Mouse (Mus musculus): ENCODE measurements around the gene Ccser1. TPM values are rescaled to one million over a fixed set of nuclear protein-coding genes. Genes with fewer than 3 reads are reported as not detected.

Ccser1 gene
- total and polyA plus RNA-seq, 2 experiments from 2014 or later = 14.9 to 48.7 TPM

- Histone ChIP-seq H3K4me3 (ENCODE audit: low read length) (no peak overlapping the region), H3K9me3 (ENCODE audit: low read length) (no peaks in the 10 kb centered on the region), H3K27ac (no peak overlapping the region), H3K4me2 (ENCODE audit: low read depth, low read length) (no peak overlapping the region), H3K9ac (replicated peaks; ENCODE audit: low read length) (no peak overlapping the region), H3K4me1 (ENCODE audit: insufficient read depth, low read length) (no peaks in the 10 kb centered on the region), H3K27me3 (ENCODE audit: insufficient read depth, low read length) (no peaks in the 10 kb centered on the region), H3K36me3 (ENCODE audit: insufficient read depth, low read length) (no peaks in the 10 kb centered on the region)
- no peak for TF ChIP-seq CTCF (IDR thresholded peaks at IDR 0.05; ENCODE audit: low read depth)
- ATAC-seq (no peak), DNase-seq (ENCODE audit: low spot score) (peak; percentile 28)
- WGBS = 53% methylated on average over 4 of the region's 4 CpGs
Measured at GRCm38 (mm10) chr6:61898238-61898637, 718.1 kb downstream of the Ccser1 start.

- Histone ChIP-seq H3K4me2 (ENCODE audit: low read depth, low read length) (no peak overlapping the region), H3K9ac (replicated peaks; ENCODE audit: low read length) (no peak overlapping the region), H3K27ac (no peak overlapping the region), H3K9me3 (ENCODE audit: low read length) (no peaks in the 10 kb centered on the region), H3K36me3 (ENCODE audit: insufficient read depth, low read length) (no peaks in the 10 kb centered on the region), H3K4me1 (ENCODE audit: insufficient read depth, low read length) (no peaks in the 10 kb centered on the region), H3K4me3 (ENCODE audit: low read length) (no peak overlapping the region), H3K27me3 (ENCODE audit: insufficient read depth, low read length) (no peaks in the 10 kb centered on the region)
- 35% methylated on average over 1 of the region's 1 CpGs for WGBS
- peak; percentile 47 for TF ChIP-seq CTCF (IDR thresholded peaks at IDR 0.05; ENCODE audit: low read depth)
- no peak for ATAC-seq
- peak; percentile 21 for DNase-seq (ENCODE audit: low spot score)
Measured at GRCm38 (mm10) chr6:61902715-61903114, 722.6 kb downstream of the Ccser1 start.

- no peak overlapping the region for H3K27ac ChIP-seq
- H3K4me1 ChIP-seq (ENCODE audit: insufficient read depth, low read length) = no peaks in the 10 kb centered on the region
- no peaks in the 10 kb centered on the region for H3K27me3 ChIP-seq (ENCODE audit: insufficient read depth, low read length)
- no peak overlapping the region for H3K4me3 ChIP-seq (ENCODE audit: low read length)
- ATAC-seq (no peak), DNase-seq (ENCODE audit: low spot score) (no peak)
- H3K9me3 ChIP-seq (ENCODE audit: low read length) = no peaks in the 10 kb centered on the region
- 91% methylated on average over 3 of the region's 3 CpGs for WGBS
- no peak overlapping the region for H3K4me2 ChIP-seq (ENCODE audit: low read depth, low read length)
- TF ChIP-seq CTCF (IDR thresholded peaks at IDR 0.05; ENCODE audit: low read depth) = no peak
- H3K36me3 ChIP-seq (ENCODE audit: insufficient read depth, low read length) = no peaks in the 10 kb centered on the region
- no peak overlapping the region for H3K9ac ChIP-seq (replicated peaks; ENCODE audit: low read length)
Measured at GRCm38 (mm10) chr6:61912896-61913295, 732.8 kb downstream of the Ccser1 start.

DNA sequence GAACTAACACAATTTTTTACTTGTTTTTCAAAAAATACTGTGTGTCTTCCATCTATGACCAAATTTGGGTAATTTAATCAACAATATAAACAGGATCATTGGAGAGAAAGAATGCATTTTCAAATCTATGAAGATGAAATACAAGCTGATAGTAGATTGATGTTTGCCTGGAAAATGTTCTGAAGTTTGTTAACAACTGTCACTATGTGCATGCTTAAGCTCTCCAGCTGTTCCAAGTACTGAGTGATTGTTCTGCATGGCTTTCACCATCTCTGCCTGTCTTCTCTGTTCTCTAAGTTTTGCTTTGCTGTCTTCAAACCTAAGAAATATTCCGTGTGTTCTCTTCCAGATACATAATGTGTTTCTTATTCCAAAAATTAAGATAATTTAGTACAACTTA, 751.5 kb downstream of the Ccser1 start:
- no peak overlapping the region for H3K9ac ChIP-seq (replicated peaks; ENCODE audit: low read length)
- DNase-seq (ENCODE audit: low spot score) (no peak), ATAC-seq (no peak)
- H3K36me3 ChIP-seq (ENCODE audit: insufficient read depth, low read length) = no peaks in the 10 kb centered on the region
- H3K9me3 ChIP-seq (ENCODE audit: low read length) = no peaks in the 10 kb centered on the region
- WGBS = 91% methylated on average over 1 of the region's 1 CpGs
- H3K4me3 ChIP-seq (ENCODE audit: low read length) = no peak overlapping the region
- no peak overlapping the region for H3K27ac ChIP-seq
- H3K4me1 ChIP-seq (ENCODE audit: insufficient read depth, low read length) = no peaks in the 10 kb centered on the region
- no peak for TF ChIP-seq CTCF (IDR thresholded peaks at IDR 0.05; ENCODE audit: low read depth)
- no peak overlapping the region for H3K4me2 ChIP-seq (ENCODE audit: low read depth, low read length)
- no peaks in the 10 kb centered on the region for H3K27me3 ChIP-seq (ENCODE audit: insufficient read depth, low read length)

GRCm38 (mm10) chr6:61936656-61937055, 756.5 kb downstream of the Ccser1 start:
- Histone ChIP-seq H3K4me1 (ENCODE audit: insufficient read depth, low read length) (no peaks in the 10 kb centered on the region), H3K4me3 (ENCODE audit: low read length) (no peak overlapping the region), H3K27ac (no peak overlapping the region), H3K36me3 (ENCODE audit: insufficient read depth, low read length) (no peaks in the 10 kb centered on the region), H3K9ac (replicated peaks; ENCODE audit: low read length) (no peak overlapping the region), H3K4me2 (ENCODE audit: low read depth, low read length) (no peak overlapping the region), H3K27me3 (ENCODE audit: insufficient read depth, low read length) (no peaks in the 10 kb centered on the region), H3K9me3 (ENCODE audit: low read length) (no peaks in the 10 kb centered on the region)
- ATAC-seq = no peak
- no peak for DNase-seq (ENCODE audit: low spot score)
- WGBS = 93% methylated on average over 1 of the region's 1 CpGs
- TF ChIP-seq CTCF (IDR thresholded peaks at IDR 0.05; ENCODE audit: low read depth) = no peak

GRCm38 (mm10) chr6:61939236-61939635, 759.1 kb downstream of the Ccser1 start:
- no peak for TF ChIP-seq CTCF (IDR thresholded peaks at IDR 0.05; ENCODE audit: low read depth)
- Histone ChIP-seq H3K36me3 (ENCODE audit: insufficient read depth, low read length) (no peaks in the 10 kb centered on the region), H3K4me2 (ENCODE audit: low read depth, low read length) (no peak overlapping the region), H3K4me3 (ENCODE audit: low read length) (no peak overlapping the region), H3K4me1 (ENCODE audit: insufficient read depth, low read length) (no peaks in the 10 kb centered on the region), H3K27ac (no peak overlapping the region), H3K27me3 (ENCODE audit: insufficient read depth, low read length) (no peaks in the 10 kb centered on the region), H3K9ac (replicated peaks; ENCODE audit: low read length) (no peak overlapping the region), H3K9me3 (ENCODE audit: low read length) (no peaks in the 10 kb centered on the region)
- WGBS = 83% methylated on average over 1 of the region's 1 CpGs
- DNase-seq (ENCODE audit: low spot score) (no peak), ATAC-seq (no peak)

DNA sequence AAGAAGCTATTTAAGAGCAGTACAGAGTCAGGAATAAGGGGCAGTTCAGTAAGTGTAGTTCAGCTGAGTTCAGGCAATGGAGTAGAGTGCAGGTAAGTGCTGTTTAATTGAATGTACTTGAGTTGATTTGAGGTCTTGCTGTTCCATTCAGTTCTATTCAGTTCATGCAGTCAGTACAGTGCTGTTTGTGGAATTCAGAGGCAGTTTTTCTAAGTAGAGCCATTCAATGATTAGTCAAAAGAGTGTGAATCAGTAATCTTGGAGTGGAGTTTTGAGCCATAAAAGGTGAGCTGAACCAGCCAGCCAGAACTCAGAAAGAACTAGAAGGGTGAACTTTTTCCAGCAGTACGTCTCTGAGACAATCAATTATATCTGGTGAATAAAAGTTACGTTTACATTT, 773.6 kb downstream of the Ccser1 start:
- 99% methylated on average over 2 of the region's 2 CpGs for WGBS
- no peak for ATAC-seq
- no peak overlapping the region for H3K4me3 ChIP-seq (ENCODE audit: low read length)
- no peak for TF ChIP-seq CTCF (IDR thresholded peaks at IDR 0.05; ENCODE audit: low read depth)
- H3K9ac ChIP-seq (replicated peaks; ENCODE audit: low read length) = no peak overlapping the region
- H3K4me1 ChIP-seq (ENCODE audit: insufficient read depth, low read length) = no peaks in the 10 kb centered on the region
- no peaks in the 10 kb centered on the region for H3K9me3 ChIP-seq (ENCODE audit: low read length)
- no peaks in the 10 kb centered on the region for H3K27me3 ChIP-seq (ENCODE audit: insufficient read depth, low read length)
- H3K27ac ChIP-seq = no peak overlapping the region
- no peaks in the 10 kb centered on the region for H3K36me3 ChIP-seq (ENCODE audit: insufficient read depth, low read length)
- H3K4me2 ChIP-seq (ENCODE audit: low read depth, low read length) = no peak overlapping the region
- no peak for DNase-seq (ENCODE audit: low spot score)

All from hindbrain, postnatal 0 days (tissue).